Mouse (Mus musculus) hindbrain, embryonic 15.5 days (tissue): ENCODE measurements around the gene Sftpa1. TPM values are rescaled to one million over a fixed set of nuclear protein-coding genes. Genes with fewer than 3 reads are reported as not detected.

ENCODE experiments used
- ATAC-seq: fragments of 200-750 bp; cut with Nextera tagmentation; 2 replicates; pipeline ENCODE4 v1.8.0; 2017; ENCODE audit warnings: low read depth, moderate number of reproducible peaks, moderate TSS enrichment; ENCODE audit not compliant: low FRiP score
- H3K27ac ChIP-seq: fragments of 300-500 bp; sonication (generic); replicated peaks from 2 replicates; pipeline ENCODE4 v1.5.1; 2015; ENCODE audit warnings: mild to moderate bottlenecking, inconsistent platforms
- H3K27me3 ChIP-seq: fragments of 300-500 bp; sonication (generic); 2 replicates; pipeline ENCODE4 v1.6.1; 2015; ENCODE audit warnings: control low read depth, inconsistent platforms
- H3K36me3 ChIP-seq: fragments of 300-500 bp; sonication (generic); 2 replicates; pipeline ENCODE4 v1.6.1; 2015; ENCODE audit warnings: control low read depth, inconsistent platforms
- H3K4me1 ChIP-seq: fragments of 300-500 bp; sonication (generic); replicated peaks from 2 replicates; pipeline ENCODE4 v1.6.1; 2015; ENCODE audit warnings: control low read depth, inconsistent platforms
- H3K4me2 ChIP-seq: fragments of 300-500 bp; sonication (generic); 2 replicates; pipeline ENCODE4 v1.6.1; 2015; ENCODE audit warnings: moderate library complexity, mild to moderate bottlenecking, inconsistent platforms
- H3K4me3 ChIP-seq: fragments of 300-500 bp; sonication (generic); 2 replicates; pipeline ENCODE4 v1.5.1; 2015; ENCODE audit warnings: mild to moderate bottlenecking, inconsistent platforms
- H3K9ac ChIP-seq: fragments of 300-500 bp; sonication (generic); 2 replicates; pipeline ENCODE4 v1.6.1; 2015; ENCODE audit warnings: inconsistent platforms
- H3K9me3 ChIP-seq: fragments of 300-500 bp; sonication (generic); 2 replicates; pipeline ENCODE4 v1.6.1; 2016; ENCODE audit warnings: control low read depth, inconsistent platforms
- WGBS: fragments of 180-500 bp; shearing (Covaris S2); methylation state at CpG from one replicate; pipeline ENCODE4 v1.1.7; 2015; 5-methylcytosine and 5-hydroxymethylcytosine counted together
- polyA plus RNA-seq: library from polyadenylated mRNA; unstranded; fragments of >200 nt; fragmentation: Nextera tagmentation; extraction: Ambion mirVana; gene quantifications from 2 replicates; pipeline ENCODE4 v1.2.1, GENCODE M21; 2015

The Sftpa1 gene
- polyA plus RNA-seq: not detected in 2 replicates

GRCm38 (mm10) chr14:41131540-41131939, at the start of gene Sftpa1:
TSS of gene Sftpa1 (plus strand) at chr14:41131782.
- no peaks in the 10 kb centered on the region for H3K4me1 ChIP-seq
- H3K36me3 ChIP-seq: no peaks in the 10 kb centered on the region
- H3K27me3 ChIP-seq: no peaks in the 10 kb centered on the region
- H3K4me2 ChIP-seq: no peak within 1 kb of the TSS
- no peak within 1 kb of the TSS for H3K27ac ChIP-seq
- H3K9me3 ChIP-seq: no peaks in the 10 kb centered on the region
- H3K9ac ChIP-seq: no peak within 1 kb of the TSS
- no peak for ATAC-seq
- H3K4me3 ChIP-seq: no peak within 1 kb of the TSS
- whole genome bisulfite sequencing: 89% methylated on average over 7 of the region's 7 CpGs

DNA sequence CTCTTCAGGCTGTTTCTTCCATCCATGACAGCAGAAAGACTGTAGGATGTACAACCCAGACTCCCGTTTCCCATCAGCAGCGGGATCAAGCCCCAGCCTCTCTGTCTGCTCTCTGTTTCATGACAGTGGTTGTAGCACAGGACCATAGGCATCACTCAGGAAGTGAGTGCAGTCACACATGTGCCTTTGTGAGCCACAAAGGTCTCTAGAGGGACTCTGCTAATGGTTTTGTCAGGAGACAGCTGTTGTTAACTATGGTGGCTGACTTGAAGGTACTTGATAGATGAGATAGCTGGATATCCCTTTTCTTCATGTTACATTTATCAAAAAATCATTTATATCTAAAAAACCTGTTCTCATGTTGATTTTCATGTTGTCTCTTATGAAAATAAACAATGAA, 49.2 kb upstream of the Sftpa1 start:
- Histone ChIP-seq H3K27me3 (no peaks in the 10 kb centered on the region), H3K4me1 (no peaks in the 10 kb centered on the region), H3K9ac (no peak overlapping the region), H3K27ac (no peak overlapping the region), H3K36me3 (no peaks in the 10 kb centered on the region), H3K4me2 (no peak overlapping the region), H3K4me3 (no peak overlapping the region), H3K9me3 (no peaks in the 10 kb centered on the region)
- ATAC-seq: no peak
- 81% methylated on average over 2 of the region's 2 CpGs for WGBS

- Histone ChIP-seq H3K4me3 (no peak overlapping the region), H3K4me1 (no peaks in the 10 kb centered on the region), H3K27ac (no peak overlapping the region), H3K27me3 (no peaks in the 10 kb centered on the region), H3K9ac (no peak overlapping the region), H3K4me2 (no peak overlapping the region), H3K9me3 (no peaks in the 10 kb centered on the region), H3K36me3 (no peaks in the 10 kb centered on the region)
- no peak for ATAC-seq
- 84% methylated on average over 1 of the region's 1 CpGs for WGBS
These were observed 44.1 kb upstream of the Sftpa1 start for GRCm38 (mm10) chr14:41087509-41087908.

DNA sequence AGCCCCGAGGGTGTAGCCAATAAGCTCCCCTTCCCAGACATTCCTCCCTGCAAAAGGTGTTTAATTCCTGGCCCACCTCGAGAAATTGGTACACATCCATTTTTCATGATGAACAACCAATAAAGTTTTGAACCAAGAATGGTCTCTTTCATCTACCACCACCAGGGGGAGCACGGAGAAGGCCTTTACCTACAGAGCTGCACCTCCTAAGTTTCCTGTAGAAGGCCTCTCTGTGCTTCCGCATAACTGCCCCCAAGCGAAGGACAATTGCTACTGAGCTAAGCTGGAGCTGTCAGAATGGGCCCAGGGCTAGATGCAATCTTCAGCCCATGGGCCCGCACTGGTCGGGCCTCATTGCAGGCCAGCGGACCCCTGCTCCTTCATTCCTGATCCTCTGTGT, 40.8 kb upstream of the Sftpa1 start:
- WGBS: 53% methylated on average over 8 of the region's 8 CpGs
- Histone ChIP-seq H3K9ac (no peak overlapping the region), H3K27ac (no peak overlapping the region), H3K4me1 (no peaks in the 10 kb centered on the region), H3K4me2 (no peak overlapping the region), H3K4me3 (no peak overlapping the region), H3K36me3 (no peaks in the 10 kb centered on the region), H3K9me3 (no peaks in the 10 kb centered on the region), H3K27me3 (no peaks in the 10 kb centered on the region)
- no peak for ATAC-seq

DNA sequence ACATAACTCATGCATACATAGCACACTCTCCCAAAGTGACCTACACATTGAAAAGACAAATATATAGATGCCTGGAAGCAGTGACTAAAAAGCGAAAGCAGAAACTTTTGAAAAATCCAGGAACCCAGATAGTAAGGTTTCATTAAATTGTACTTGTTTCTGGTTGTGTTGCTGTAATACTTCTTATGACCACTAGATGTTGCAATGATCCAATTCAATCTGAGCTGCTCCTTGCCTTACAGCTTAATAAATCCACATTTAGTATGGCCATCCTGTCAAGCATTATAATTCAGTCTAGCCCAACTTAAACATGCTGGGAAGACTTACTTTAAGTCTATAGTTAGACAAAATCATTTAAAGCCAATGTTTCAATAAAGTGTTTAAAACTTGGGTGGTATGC, 37.5 kb upstream of the Sftpa1 start:
- Histone ChIP-seq H3K9ac (no peak overlapping the region), H3K27ac (no peak overlapping the region), H3K27me3 (no peaks in the 10 kb centered on the region), H3K4me3 (no peak overlapping the region), H3K9me3 (no peaks in the 10 kb centered on the region), H3K4me1 (no peaks in the 10 kb centered on the region), H3K36me3 (no peaks in the 10 kb centered on the region), H3K4me2 (no peak overlapping the region)
- ATAC-seq: no peak
- 73% methylated on average over 1 of the region's 1 CpGs for WGBS

DNA sequence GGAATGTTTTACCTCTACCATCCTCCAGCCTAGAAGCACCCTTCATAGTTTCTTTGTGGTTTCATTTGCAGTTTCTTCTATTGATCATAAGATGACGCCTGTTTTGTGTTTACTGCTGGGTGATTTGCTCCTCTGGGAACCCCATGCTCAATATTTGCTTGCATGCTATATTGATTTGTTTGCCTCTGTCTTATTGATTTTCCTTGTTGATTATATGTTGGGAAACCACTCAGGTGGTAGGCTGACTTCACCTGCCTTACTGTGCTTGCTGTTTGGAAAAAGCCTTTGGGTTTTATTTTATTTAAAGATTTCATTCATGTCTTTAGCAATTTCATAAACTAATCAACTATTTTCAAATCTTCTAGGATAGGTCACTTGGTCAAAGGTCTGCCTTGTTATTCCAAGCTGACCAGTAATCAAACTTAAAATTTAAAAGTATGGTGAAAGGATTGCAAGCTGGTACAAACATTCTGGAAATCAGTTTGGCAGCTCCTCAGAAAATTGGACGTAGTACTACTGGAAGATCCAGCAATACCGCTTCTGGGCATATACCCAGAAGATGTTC, 35.2 kb upstream of the Sftpa1 start:
- no peak overlapping the region for H3K27ac ChIP-seq
- 88% methylated on average over 3 of the region's 3 CpGs for WGBS
- no peak overlapping the region for H3K9ac ChIP-seq
- H3K36me3 ChIP-seq: no peaks in the 10 kb centered on the region
- no peak for ATAC-seq
- no peak overlapping the region for H3K4me3 ChIP-seq
- H3K4me1 ChIP-seq: no peaks in the 10 kb centered on the region
- no peaks in the 10 kb centered on the region for H3K9me3 ChIP-seq
- H3K4me2 ChIP-seq: no peak overlapping the region
- no peaks in the 10 kb centered on the region for H3K27me3 ChIP-seq

- WGBS: 74% methylated on average over 1 of the region's 1 CpGs
- no peaks in the 10 kb centered on the region for H3K9me3 ChIP-seq
- H3K36me3 ChIP-seq: no peaks in the 10 kb centered on the region
- H3K4me1 ChIP-seq: no peaks in the 10 kb centered on the region
- H3K27ac ChIP-seq: no peak overlapping the region
- no peak overlapping the region for H3K4me3 ChIP-seq
- no peak overlapping the region for H3K9ac ChIP-seq
- H3K4me2 ChIP-seq: no peak overlapping the region
- no peaks in the 10 kb centered on the region for H3K27me3 ChIP-seq
- no peak for ATAC-seq
These were observed 32.9 kb upstream of the Sftpa1 start for GRCm38 (mm10) chr14:41098726-41099125.

DNA sequence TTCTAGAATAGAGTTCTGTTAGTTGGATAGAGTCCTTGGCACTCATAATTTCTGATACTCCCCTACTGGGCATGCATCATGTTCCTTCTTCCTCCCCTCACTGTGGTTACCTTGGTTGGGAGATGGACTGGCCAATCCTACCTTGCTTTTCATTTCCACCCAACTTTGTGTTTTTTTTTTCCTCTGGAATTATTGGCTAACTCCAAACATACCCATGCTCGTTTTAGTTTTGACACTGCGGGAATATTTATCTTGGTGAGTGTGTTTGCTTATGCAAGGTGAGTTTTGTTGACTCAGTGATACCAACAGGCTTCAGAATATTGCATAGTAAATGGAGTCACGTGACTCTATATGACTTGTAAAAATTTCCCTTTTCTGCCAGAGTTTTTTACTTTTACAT, 30.9 kb upstream of the Sftpa1 start:
- Histone ChIP-seq H3K4me1 (no peaks in the 10 kb centered on the region), H3K36me3 (no peaks in the 10 kb centered on the region), H3K9ac (no peak overlapping the region), H3K4me2 (no peak overlapping the region), H3K4me3 (no peak overlapping the region), H3K27ac (no peak overlapping the region), H3K9me3 (no peaks in the 10 kb centered on the region), H3K27me3 (no peaks in the 10 kb centered on the region)
- no peak for ATAC-seq
- 88% methylated on average over 3 of the region's 3 CpGs for WGBS

- H3K9ac ChIP-seq: no peak overlapping the region
- H3K27me3 ChIP-seq: no peaks in the 10 kb centered on the region
- ATAC-seq: no peak
- H3K36me3 ChIP-seq: no peaks in the 10 kb centered on the region
- no peak overlapping the region for H3K27ac ChIP-seq
- H3K4me2 ChIP-seq: no peak overlapping the region
- 90% methylated on average over 5 of the region's 5 CpGs for WGBS
- no peaks in the 10 kb centered on the region for H3K9me3 ChIP-seq
- no peaks in the 10 kb centered on the region for H3K4me1 ChIP-seq
- H3K4me3 ChIP-seq: no peak overlapping the region
These were observed 30.3 kb upstream of the Sftpa1 start for GRCm38 (mm10) chr14:41101242-41101641.

- Histone ChIP-seq H3K9ac (no peak overlapping the region), H3K36me3 (no peaks in the 10 kb centered on the region), H3K4me1 (no peaks in the 10 kb centered on the region), H3K9me3 (no peaks in the 10 kb centered on the region), H3K27ac (no peak overlapping the region), H3K27me3 (no peaks in the 10 kb centered on the region), H3K4me2 (no peak overlapping the region), H3K4me3 (no peak overlapping the region)
- no peak for ATAC-seq
- 94% methylated on average over 2 of the region's 2 CpGs for WGBS
These were observed 29.3 kb upstream of the Sftpa1 start for GRCm38 (mm10) chr14:41102269-41102668.

- no peaks in the 10 kb centered on the region for H3K36me3 ChIP-seq
- no peaks in the 10 kb centered on the region for H3K27me3 ChIP-seq
- no peak within 1 kb of the TSS for H3K4me2 ChIP-seq
- no peak within 1 kb of the TSS for H3K4me3 ChIP-seq
- no peaks in the 10 kb centered on the region for H3K9me3 ChIP-seq
- WGBS: 73% methylated on average over 10 of the region's 10 CpGs
- no peak within 1 kb of the TSS for H3K27ac ChIP-seq
- H3K9ac ChIP-seq: no peak within 1 kb of the TSS
- ATAC-seq: no peak
- no peaks in the 10 kb centered on the region for H3K4me1 ChIP-seq
These were observed 26.6 kb upstream of the Sftpa1 start, which contains the start of gene Mat1a for GRCm38 (mm10) chr14:41104853-41105444. TSS of gene Mat1a (plus strand) at chr14:41105035.

GRCm38 (mm10) chr14:41111031-41111668, 20.4 kb upstream of the Sftpa1 start:
- no peaks in the 10 kb centered on the region for H3K36me3 ChIP-seq
- H3K4me1 ChIP-seq: no peaks in the 10 kb centered on the region
- H3K9me3 ChIP-seq: no peaks in the 10 kb centered on the region
- WGBS: 93% methylated on average over 7 of the region's 7 CpGs
- H3K4me2 ChIP-seq: no peak overlapping the region
- H3K4me3 ChIP-seq: no peak overlapping the region
- ATAC-seq: no peak
- no peaks in the 10 kb centered on the region for H3K27me3 ChIP-seq
- no peak overlapping the region for H3K27ac ChIP-seq
- no peak overlapping the region for H3K9ac ChIP-seq
